Mouse (Mus musculus) ES-E14 (cell line): ENCODE measurements around the gene Rnpep.
A peak's percentile ranks its signal among the peaks of the same experiment; 100 is the strongest.

ENCODE experiments used
- CHD2 ChIP-seq: IDR thresholded peaks from 2 replicates; pipeline ENCODE4 v1.6.1; 2014; ENCODE audit warnings: mild to moderate bottlenecking, low read depth, low read length, inconsistent platforms
- HCFC1 ChIP-seq: IDR thresholded peaks from 2 replicates; pipeline ENCODE4 v1.6.1; 2012; ENCODE audit warnings: low read length, inconsistent platforms, borderline replicate concordance; ENCODE audit not compliant: insufficient read depth
- MAFK ChIP-seq: IDR thresholded peaks from 2 replicates; pipeline ENCODE4 v1.6.1; 2014; ENCODE audit warnings: mild to moderate bottlenecking, low read depth, low read length, inconsistent platforms; ENCODE audit not compliant: insufficient read depth
- ZC3H11A ChIP-seq: IDR thresholded peaks from 2 replicates; pipeline ENCODE4 v1.6.1; 2012; ENCODE audit warnings: low read depth, mild to moderate bottlenecking, inconsistent platforms, low read length, borderline replicate concordance
- ZNF384 ChIP-seq: IDR thresholded peaks from 2 replicates; pipeline ENCODE4 v1.6.1; 2012; ENCODE audit warnings: low read depth, low read length, inconsistent platforms

DNA sequence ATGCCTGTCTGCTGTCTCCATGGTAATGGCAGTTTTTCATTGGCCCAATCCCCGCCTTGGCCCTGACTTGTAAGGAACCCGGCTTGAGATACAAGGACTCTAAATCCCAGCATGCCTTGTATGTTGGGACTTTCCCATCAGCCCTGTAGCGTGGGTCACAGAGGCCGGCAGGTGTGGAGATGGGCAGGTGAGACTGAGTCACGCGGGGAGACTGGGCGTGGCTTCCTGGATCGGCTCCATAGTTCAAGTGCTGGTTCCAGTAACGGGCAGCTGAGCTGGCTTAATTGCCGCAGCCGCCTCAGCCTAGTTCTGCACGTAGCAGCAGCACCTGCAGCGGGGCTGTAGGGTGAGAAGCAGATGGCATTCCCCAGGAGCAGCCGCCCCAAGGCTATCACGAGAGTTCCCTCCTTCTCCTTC, 35.4 kb downstream of the Rnpep start:
- TF ChIP-seq ZNF384: no peak
- TF ChIP-seq HCFC1: peak; percentile 84
- TF ChIP-seq MAFK: no peak
- TF ChIP-seq CHD2: no peak
- no peak for TF ChIP-seq ZC3H11A
